Mouse (Mus musculus) intestine, embryonic 14.5 days (tissue): ENCODE measurements around the gene Olfr1362. TPM values are rescaled to one million over a fixed set of nuclear protein-coding genes. Genes with fewer than 3 reads are reported as not detected.

Experiments
- ATAC-seq: fragments of 200-750 bp; cut with Nextera tagmentation; replicated peaks from 2 replicates; pipeline ENCODE4 v1.8.0; 2017; ENCODE audit warnings: low read depth, moderate number of reproducible peaks, moderate TSS enrichment, moderate library complexity; ENCODE audit not compliant: low FRiP score, low TSS enrichment
- DNase-seq: peaks from one replicate; pipeline ENCODE4 v3.0.0-alpha.2; 2018; ENCODE audit warnings: low spot score
- H3K27ac ChIP-seq: fragments of 300-500 bp; sonication (generic); 2 replicates; pipeline ENCODE4 v1.5.1; 2014; ENCODE audit warnings: low read depth, mild to moderate bottlenecking, control low read depth
- H3K27me3 ChIP-seq: fragments of 300-500 bp; sonication (generic); replicated peaks from 2 replicates; pipeline ENCODE4 v1.6.1; 2014; ENCODE audit warnings: low read length, control low read depth; ENCODE audit not compliant: control insufficient read depth, insufficient read depth
- H3K36me3 ChIP-seq: fragments of 300-500 bp; sonication (generic); 2 replicates; pipeline ENCODE4 v1.6.1; 2014; ENCODE audit warnings: low read length, control low read depth; ENCODE audit not compliant: control insufficient read depth, insufficient read depth
- H3K4me1 ChIP-seq: fragments of 300-500 bp; sonication (generic); replicated peaks from 2 replicates; pipeline ENCODE4 v1.6.1; 2014; ENCODE audit warnings: low read length, control low read depth, mixed read lengths; ENCODE audit not compliant: control insufficient read depth, insufficient read depth
- H3K4me2 ChIP-seq: fragments of 300-500 bp; sonication (generic); 2 replicates; pipeline ENCODE4 v1.6.1; 2014; ENCODE audit warnings: low read length
- H3K4me3 ChIP-seq: fragments of 300-500 bp; sonication (generic); 2 replicates; pipeline ENCODE4 v1.5.1; 2014; ENCODE audit warnings: low read depth, low read length, control low read depth, mixed read lengths
- H3K9ac ChIP-seq: fragments of 300-500 bp; sonication (generic); 2 replicates; pipeline ENCODE4 v1.6.1; 2014; ENCODE audit warnings: mild to moderate bottlenecking, low read length
- H3K9me3 ChIP-seq: fragments of 300-500 bp; sonication (generic); 2 replicates; pipeline ENCODE4 v1.6.1; 2016; ENCODE audit warnings: low read length, control low read depth; ENCODE audit not compliant: control insufficient read depth
- WGBS: fragments of 180-500 bp; shearing (Covaris S2); extraction: QIAGEN DNeasy Blood & Tissue Kit; methylation state at CpG from one replicate; pipeline ENCODE4 v1.1.7; 2014; 5-methylcytosine and 5-hydroxymethylcytosine counted together
- polyA plus RNA-seq: library from polyadenylated mRNA; unstranded; fragments of >200 nt; fragmentation: Nextera tagmentation; extraction: Ambion mirVana; gene quantifications from 2 replicates; pipeline ENCODE4 v1.2.1, GENCODE M21; 2014

Olfr1362 gene
- polyA plus RNA-seq, result not detected in 2 replicates

- H3K36me3 ChIP-seq, result no peaks in the 10 kb centered on the region
- H3K27me3 ChIP-seq, result no peaks in the 10 kb centered on the region
- no peak within 1 kb of the TSS for H3K27ac ChIP-seq
- H3K9me3 ChIP-seq, result no peaks in the 10 kb centered on the region
- ATAC-seq, result no peak
- no peak within 1 kb of the TSS for H3K9ac ChIP-seq
- no peak within 1 kb of the TSS for H3K4me3 ChIP-seq
- H3K4me1 ChIP-seq, result no peaks in the 10 kb centered on the region
- no peak within 1 kb of the TSS for H3K4me2 ChIP-seq
- no peak for DNase-seq
Observed at GRCm38 (mm10) chr13:21613922-21614321, at the start of gene Olfr1362. Gene Olfr1362 (minus strand): TSS chr13:21614022.

- Histone ChIP-seq H3K36me3 (no peaks in the 10 kb centered on the region), H3K4me3 (no peak within 1 kb of the TSS), H3K4me2 (no peak within 1 kb of the TSS), H3K27ac (no peak within 1 kb of the TSS), H3K4me1 (no peaks in the 10 kb centered on the region), H3K9me3 (no peaks in the 10 kb centered on the region), H3K9ac (no peak within 1 kb of the TSS), H3K27me3 (no peaks in the 10 kb centered on the region)
- ATAC-seq (no peak), DNase-seq (no peak)
- 50% methylated on average over 2 of the region's 2 CpGs for WGBS
Observed at GRCm38 (mm10) chr13:21663286-21663685, 49.5 kb upstream of the Olfr1362 start, which contains the start of gene Olfr1361. Gene Olfr1361 (minus strand): TSS chr13:21663386.

GRCm38 (mm10) chr13:21642418-21642817, 28.6 kb upstream of the Olfr1362 start, which contains the start of gene Olfr11:
Gene Olfr11 (minus strand): TSS chr13:21642518.
- no peaks in the 10 kb centered on the region for H3K9me3 ChIP-seq
- H3K27me3 ChIP-seq, result no peaks in the 10 kb centered on the region
- ATAC-seq, result no peak
- H3K4me3 ChIP-seq, result no peak within 1 kb of the TSS
- no peaks in the 10 kb centered on the region for H3K4me1 ChIP-seq
- H3K9ac ChIP-seq, result no peak within 1 kb of the TSS
- H3K36me3 ChIP-seq, result no peaks in the 10 kb centered on the region
- whole genome bisulfite sequencing, result 86% methylated on average over 2 of the region's 2 CpGs
- H3K27ac ChIP-seq, result no peak within 1 kb of the TSS
- DNase-seq, result no peak
- no peak within 1 kb of the TSS for H3K4me2 ChIP-seq

- no peak; the same call in 1 of the 2 replicates for ATAC-seq
- Histone ChIP-seq H3K36me3 (no peaks in the 10 kb centered on the region), H3K4me3 (no peak overlapping the region), H3K4me1 (no peaks in the 10 kb centered on the region), H3K4me2 (no peak overlapping the region), H3K27ac (no peak overlapping the region), H3K27me3 (no peaks in the 10 kb centered on the region), H3K9me3 (peaks cover 4% of the 10 kb centered on the region; the same call in 1 of the 2 replicates), H3K9ac (no peak overlapping the region)
- 62% methylated on average over 2 of the region's 2 CpGs for WGBS
- no peak for DNase-seq
Observed at GRCm38 (mm10) chr13:21591618-21592017, 22.2 kb downstream of the Olfr1362 start.

GRCm38 (mm10) chr13:21581659-21582058, 32.2 kb downstream of the Olfr1362 start, which contains the start of gene Olfr1364:
Gene Olfr1364 (minus strand): TSS chr13:21581759.
- DNase-seq (no peak), ATAC-seq (no peak)
- 83% methylated on average over 2 of the region's 2 CpGs for WGBS
- no peaks in the 10 kb centered on the region for H3K4me1 ChIP-seq
- no peak within 1 kb of the TSS for H3K27ac ChIP-seq
- H3K27me3 ChIP-seq, result no peaks in the 10 kb centered on the region
- no peak within 1 kb of the TSS for H3K4me3 ChIP-seq
- H3K9me3 ChIP-seq, result no peaks in the 10 kb centered on the region
- H3K9ac ChIP-seq, result no peak within 1 kb of the TSS
- no peaks in the 10 kb centered on the region for H3K36me3 ChIP-seq
- H3K4me2 ChIP-seq, result no peak within 1 kb of the TSS

Other genes starting within 250 kb of the Olfr1362 start
- 72.2 and 74.6 TPM in 2 replicates for gene Zkscan3, start 211.3 kb downstream of the Olfr1362 start, polyA plus RNA-seq
- gene Pgbd1, start 173.0 kb downstream of the Olfr1362 start, polyA plus RNA-seq, result 2.7 and 3.2 TPM in 2 replicates
- gene Zscan26, start 160.3 kb downstream of the Olfr1362 start, polyA plus RNA-seq, result 23.0 and 29.7 TPM in 2 replicates
- gene Nkapl, start 145.5 kb downstream of the Olfr1362 start, polyA plus RNA-seq, result 2.1 and 2.6 TPM in 2 replicates
- gene Zkscan4, start 135.1 kb downstream of the Olfr1362 start, polyA plus RNA-seq, result 3.3 and 3.4 TPM in 2 replicates
- gene Gm10065, start 134.6 kb downstream of the Olfr1362 start, polyA plus RNA-seq, result not detected in 2 replicates
- 0.22 and 0.32 TPM in 2 replicates for gene AK157302, start 118.8 kb downstream of the Olfr1362 start, polyA plus RNA-seq
- 5.6 and 8.3 TPM in 2 replicates for gene Gm11273, start 112.6 kb downstream of the Olfr1362 start, polyA plus RNA-seq
- gene Zkscan8, start 82.9 kb downstream of the Olfr1362 start, polyA plus RNA-seq, result 8.2 and 9.6 TPM in 2 replicates
- 0.05 and 0.16 TPM in 2 replicates for gene Olfr1366, start 71.2 kb downstream of the Olfr1362 start, polyA plus RNA-seq
- gene Olfr1535, start 54.1 kb downstream of the Olfr1362 start, polyA plus RNA-seq, result not detected in 2 replicates
- gene Olfr1364, start 32.3 kb downstream of the Olfr1362 start, polyA plus RNA-seq, result not detected in 2 replicates
- not detected in 2 replicates for gene Olfr11, start 28.5 kb upstream of the Olfr1362 start, polyA plus RNA-seq
- gene Olfr1361, start 49.4 kb upstream of the Olfr1362 start, polyA plus RNA-seq, result not detected in 2 replicates
- gene Olfr1360, start 63.4 kb upstream of the Olfr1362 start, polyA plus RNA-seq, result not detected in 2 replicates
- not detected in 2 replicates for gene Olfr1359, start 84.1 kb upstream of the Olfr1362 start, polyA plus RNA-seq
- 3.5 and 4.9 TPM in 2 replicates for gene Hist1h2bl, start 102.1 kb upstream of the Olfr1362 start, polyA plus RNA-seq
- 26.2 and 47.7 TPM in 2 replicates for gene Hist1h2ai, start 102.4 kb upstream of the Olfr1362 start, polyA plus RNA-seq
- gene Hist1h3h, start 103.6 kb upstream of the Olfr1362 start, polyA plus RNA-seq, result 7.7 and 18.4 TPM in 2 replicates
- gene Hist1h2bm, start 108.0 kb upstream of the Olfr1362 start, polyA plus RNA-seq, result 4.0 and 5.3 TPM in 2 replicates
- 2.2 and 2.3 TPM in 2 replicates for gene Hist1h4j, start 121.0 kb upstream of the Olfr1362 start, polyA plus RNA-seq
- 7.2 and 10.8 TPM in 2 replicates for gene Hist1h4k, start 136.5 kb upstream of the Olfr1362 start, polyA plus RNA-seq
- gene Hist1h2ak, start 139.8 kb upstream of the Olfr1362 start, polyA plus RNA-seq, result 18.2 and 18.4 TPM in 2 replicates
- gene Hist1h2bn, start 140.1 kb upstream of the Olfr1362 start, polyA plus RNA-seq, result 3.2 and 3.7 TPM in 2 replicates
- 16.0 and 16.8 TPM in 2 replicates for gene Hist1h1b, start 166.6 kb upstream of the Olfr1362 start, polyA plus RNA-seq
- gene Hist1h3i, start 169.3 kb upstream of the Olfr1362 start, polyA plus RNA-seq, result 188 and 230 TPM in 2 replicates
- 10.1 TPM in 1 of 2 replicates, not detected in the other for gene Hist1h2an, start 173.2 kb upstream of the Olfr1362 start, polyA plus RNA-seq
- gene Hist1h2bp, start 173.4 kb upstream of the Olfr1362 start, polyA plus RNA-seq, result 0.74 and 1.8 TPM in 2 replicates
- gene Hist1h2bq, start 196.2 kb upstream of the Olfr1362 start, polyA plus RNA-seq, result 19.9 and 23.4 TPM in 2 replicates
- 4.0 TPM in 1 of 2 replicates, not detected in the other for gene Hist1h2ao, start 196.4 kb upstream of the Olfr1362 start, polyA plus RNA-seq
- gene Hist1h4m, start 197.7 kb upstream of the Olfr1362 start, polyA plus RNA-seq, result not detected in 2 replicates
- gene Hist1h4n, start 218.2 kb upstream of the Olfr1362 start, polyA plus RNA-seq, result 20.6 and 22.9 TPM in 2 replicates
- 4,338 and 4,830 TPM in 2 replicates for gene Hist1h2ap, start 219.5 kb upstream of the Olfr1362 start, polyA plus RNA-seq
- 22.1 and 24.2 TPM in 2 replicates for gene Hist1h2br, start 219.7 kb upstream of the Olfr1362 start, polyA plus RNA-seq